Mouse (Mus musculus) adrenal gland, adult (tissue): ENCODE results near the gene Sept12.

Experiments
- DNase-seq, 2 experiments: peaks; one replicate each; pipeline ENCODE4 v3.0.0; 2022 to 2023; ENCODE audit warnings: low spot score in 1 of 2; ENCODE audit not compliant: inconsistent age in 2 of 2

Sept12 gene

DNA sequence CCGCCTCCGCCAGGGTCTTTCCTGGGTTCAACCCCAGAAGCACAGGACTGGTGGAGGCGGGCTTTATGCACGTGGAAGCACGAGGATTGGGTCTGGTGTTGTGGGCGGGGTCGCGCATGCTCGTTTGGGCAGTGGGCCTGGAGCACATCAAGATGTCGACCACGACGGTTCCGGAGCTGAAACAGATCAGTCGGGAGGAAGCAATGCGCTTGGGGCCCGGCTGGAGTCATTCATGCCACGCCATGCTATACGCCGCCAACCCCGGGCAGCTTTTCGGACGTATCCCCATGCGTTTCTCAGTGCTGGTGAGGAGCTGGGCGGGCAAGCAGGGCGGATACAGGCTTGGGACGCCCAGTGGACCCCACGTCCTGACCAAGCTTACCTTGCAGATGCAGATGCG, 58.7 kb downstream of the Sept12 start:
- peak; percentile 97 to 98 for DNase-seq

DNA sequence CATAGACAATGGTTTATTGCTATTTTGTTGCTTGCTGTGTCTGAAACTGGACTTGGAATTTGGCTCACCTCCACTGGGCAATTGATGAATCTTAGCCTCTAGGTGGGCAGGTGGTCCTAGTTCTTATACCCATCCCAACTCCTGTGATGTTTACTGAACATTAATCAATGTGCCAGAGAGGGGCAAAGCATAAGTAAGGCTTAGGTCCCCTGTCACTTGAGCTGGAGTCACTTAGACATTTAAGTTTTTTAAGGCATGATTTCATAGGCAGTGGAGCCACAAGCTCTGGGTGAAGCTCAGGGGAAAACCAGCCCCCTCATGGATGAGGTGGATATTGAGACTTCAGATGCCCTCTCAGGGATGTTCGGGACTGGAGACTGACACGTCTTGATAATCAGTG, 59.2 kb downstream of the Sept12 start, which contains the start of gene Nudt16l1:
TSS of gene Nudt16l1 (plus strand) at position 301 of the 400 bp plus-strand sequence.
- DNase-seq = no peak

DNA sequence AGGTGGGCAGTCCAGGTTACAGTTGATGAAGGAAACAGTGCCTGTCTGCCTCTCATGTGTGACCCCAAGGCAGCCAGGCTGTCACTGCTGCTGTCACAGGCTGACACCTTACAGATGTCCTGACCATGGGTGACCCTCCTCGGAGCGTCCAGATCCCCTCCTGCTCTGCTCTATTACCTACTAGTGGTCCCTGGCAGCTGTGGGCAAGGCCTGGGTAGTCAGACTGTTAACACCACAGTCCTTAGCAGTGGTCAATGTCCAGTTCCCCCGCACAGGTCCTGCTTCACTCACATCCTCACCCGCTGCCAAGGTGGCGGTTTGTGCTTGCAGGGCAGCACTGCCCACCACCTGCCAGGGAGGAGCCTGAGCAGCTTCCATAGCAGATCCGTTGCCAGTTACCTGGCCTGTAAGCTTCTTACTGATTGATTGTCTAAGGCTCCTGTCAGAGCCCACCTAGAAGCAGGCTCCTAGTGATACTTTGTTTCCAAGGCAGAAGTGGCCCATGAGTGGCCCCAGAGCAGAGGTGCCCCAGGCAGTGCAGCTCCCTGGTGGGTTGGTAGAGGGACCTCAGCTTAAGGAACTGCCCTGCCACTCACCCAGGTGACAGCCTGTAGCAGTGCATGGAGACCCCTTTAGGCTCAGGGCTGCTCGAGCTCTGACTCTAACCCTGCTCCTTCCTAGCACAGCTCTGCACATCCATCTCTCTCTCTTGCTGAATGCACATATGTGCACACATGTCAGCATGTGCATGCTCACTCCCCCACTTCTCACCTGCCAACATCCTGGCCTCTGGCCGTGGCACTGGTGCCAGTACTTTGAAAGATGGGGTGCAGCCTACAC, 60.1 kb downstream of the Sept12 start:
- DNase-seq = no peak
